Mouse (Mus musculus) kidney, embryonic 14.5 days (tissue): ENCODE measurements around the gene Tlnrd1. TPM values are rescaled to one million over a fixed set of nuclear protein-coding genes. Genes with fewer than 3 reads are reported as not detected.

Source experiments
- ATAC-seq: fragments of 200-750 bp; cut with Nextera tagmentation; 2 replicates; pipeline ENCODE4 v1.8.0; 2017; ENCODE audit warnings: moderate number of reproducible peaks, mild to moderate bottlenecking, moderate TSS enrichment, moderate library complexity; ENCODE audit not compliant: low FRiP score, low TSS enrichment
- H3K27ac ChIP-seq: fragments of 300-500 bp; sonication (generic); 2 replicates; pipeline ENCODE4 v1.5.1; 2014; ENCODE audit warnings: low read depth, mild to moderate bottlenecking, low read length, moderate library complexity, mixed read lengths
- H3K27me3 ChIP-seq: fragments of 300-500 bp; sonication (generic); 2 replicates; pipeline ENCODE4 v1.6.1; 2014; ENCODE audit warnings: mild to moderate bottlenecking, low read length; ENCODE audit not compliant: control insufficient read depth, insufficient read depth
- H3K36me3 ChIP-seq: fragments of 300-500 bp; sonication (generic); 2 replicates; pipeline ENCODE4 v1.6.1; 2014; ENCODE audit warnings: low read length, mixed read lengths; ENCODE audit not compliant: control insufficient read depth, insufficient read depth
- H3K4me1 ChIP-seq: fragments of 300-500 bp; sonication (generic); 2 replicates; pipeline ENCODE4 v1.6.1; 2014; ENCODE audit warnings: low read length, mixed read lengths; ENCODE audit not compliant: control insufficient read depth, insufficient read depth
- H3K4me2 ChIP-seq: fragments of 300-500 bp; sonication (generic); replicated peaks from 2 replicates; pipeline ENCODE4 v1.6.1; 2014; ENCODE audit warnings: low read depth, mild to moderate bottlenecking, low read length
- H3K4me3 ChIP-seq: fragments of 300-500 bp; sonication (generic); 2 replicates; pipeline ENCODE4 v1.5.1; 2014; ENCODE audit warnings: mild to moderate bottlenecking, low read length
- H3K9ac ChIP-seq: fragments of 300-500 bp; sonication (generic); 2 replicates; pipeline ENCODE4 v1.6.1; 2014; ENCODE audit warnings: low read depth, mild to moderate bottlenecking, low read length, moderate library complexity
- H3K9me3 ChIP-seq: fragments of 300-500 bp; sonication (generic); 2 replicates; pipeline ENCODE4 v1.6.1; 2016; ENCODE audit warnings: low read length; ENCODE audit not compliant: control insufficient read depth
- WGBS: fragments of 180-500 bp; shearing (Covaris S2); extraction: QIAGEN DNeasy Blood & Tissue Kit; methylation state at CpG from one replicate; pipeline ENCODE4 v1.1.7; 2014; 5-methylcytosine and 5-hydroxymethylcytosine counted together
- polyA plus RNA-seq: library from polyadenylated mRNA; unstranded; fragments of >200 nt; fragmentation: Nextera tagmentation; extraction: Ambion mirVana; gene quantifications from 2 replicates; pipeline ENCODE4 v1.2.1, GENCODE M21; 2014

Gene Tlnrd1
- polyA plus RNA-seq, 1 experiment from 2014 or later = 16.2 TPM

DNA sequence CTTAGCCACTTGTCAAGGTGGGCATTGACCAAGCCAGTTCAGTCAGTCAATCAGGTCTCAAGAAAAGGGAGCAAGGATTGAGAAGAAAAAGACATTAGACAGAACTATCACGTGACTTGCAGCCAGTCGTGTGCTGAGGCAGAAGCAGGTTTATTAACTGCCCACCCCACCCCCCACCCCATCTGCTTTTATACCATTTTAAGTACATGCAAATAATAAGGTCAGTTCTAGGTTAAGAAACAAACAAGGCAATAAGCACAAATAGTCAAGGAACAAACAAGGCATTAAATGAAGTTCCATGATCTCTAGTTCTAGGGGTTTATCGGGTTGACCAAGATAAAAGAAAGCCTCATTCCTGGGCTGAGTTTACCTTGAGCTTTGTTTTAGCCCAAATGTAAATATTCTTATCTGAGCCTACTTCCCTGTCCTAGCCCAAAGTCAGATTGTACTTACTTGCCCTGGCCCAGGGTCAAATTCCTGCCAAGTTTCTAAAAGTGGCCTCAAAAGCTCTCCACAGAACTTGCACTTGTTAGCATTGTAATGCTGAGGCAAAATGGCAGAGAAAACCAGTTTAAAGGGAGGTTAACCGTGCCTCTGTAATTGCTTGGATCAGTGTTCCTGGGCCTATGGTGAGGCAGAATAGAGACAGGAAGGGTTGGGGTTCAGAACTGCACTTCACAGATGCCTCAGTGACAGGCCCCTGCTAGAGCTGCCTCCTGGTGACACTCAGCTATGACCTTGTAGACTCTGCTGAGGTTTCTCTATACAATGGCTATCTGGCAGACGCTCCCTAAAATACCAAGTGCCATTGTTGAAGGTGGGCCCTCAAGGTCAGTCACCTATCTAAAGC lies 18.4 kb upstream of the Tlnrd1 start:
- Histone ChIP-seq H3K9me3 (peaks cover 2% of the 10 kb centered on the region; the same call in 1 of the 2 replicates), H3K27ac (no peak overlapping the region), H3K27me3 (no peaks in the 10 kb centered on the region), H3K4me2 (no peak overlapping the region), H3K4me3 (no peak overlapping the region), H3K4me1 (no peaks in the 10 kb centered on the region), H3K36me3 (peaks cover 36% of the 10 kb centered on the region), H3K9ac (no peak overlapping the region)
- 78% methylated on average over 5 of the region's 5 CpGs for WGBS
- no peak for ATAC-seq

DNA sequence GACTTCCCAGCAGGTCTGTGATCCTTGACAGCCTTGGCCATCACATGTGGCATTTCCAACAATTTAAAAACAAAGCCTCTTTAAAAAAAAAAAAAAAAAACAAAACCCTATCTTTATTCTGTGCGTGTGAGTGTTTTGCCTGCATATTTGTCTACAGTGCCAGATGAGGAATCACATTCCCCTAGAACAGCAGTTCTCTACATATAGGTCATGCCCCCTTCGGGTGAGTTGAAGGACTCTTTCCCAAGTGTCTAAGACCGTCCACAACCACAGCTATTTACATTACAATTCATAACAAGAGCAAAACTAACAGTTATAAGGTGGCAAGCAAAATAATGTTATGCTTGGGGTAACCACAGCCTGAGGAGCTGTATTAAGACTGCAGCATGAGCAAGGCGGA lies 17.3 kb upstream of the Tlnrd1 start:
- no peak overlapping the region for H3K4me3 ChIP-seq
- H3K36me3 ChIP-seq = peaks cover 43% of the 10 kb centered on the region
- no peak overlapping the region for H3K4me2 ChIP-seq
- ATAC-seq = no peak
- H3K27ac ChIP-seq = no peak overlapping the region
- 71% methylated on average over 4 of the region's 4 CpGs for WGBS
- no peaks in the 10 kb centered on the region for H3K27me3 ChIP-seq
- peaks cover 2% of the 10 kb centered on the region; the same call in 1 of the 2 replicates for H3K9me3 ChIP-seq
- no peak overlapping the region for H3K9ac ChIP-seq
- no peaks in the 10 kb centered on the region for H3K4me1 ChIP-seq

DNA sequence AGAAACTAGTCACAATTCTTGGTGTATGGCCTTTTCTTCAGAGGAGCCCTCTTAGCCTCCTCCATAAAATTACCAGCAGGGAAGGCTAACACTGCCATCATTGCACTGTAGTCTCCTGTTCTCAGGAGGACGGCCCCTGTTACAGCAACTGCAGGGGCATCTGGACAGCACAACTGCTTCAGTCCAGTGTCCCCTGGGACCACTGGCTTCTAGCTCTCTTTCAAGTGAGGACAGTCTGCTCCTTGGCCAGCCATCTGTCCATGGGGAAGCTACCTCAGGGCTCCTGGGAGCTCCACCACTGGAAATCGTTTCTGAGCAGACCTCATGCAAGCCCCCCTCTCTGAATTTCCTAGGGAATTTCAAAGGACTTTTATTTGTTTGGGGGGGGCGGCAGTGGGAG lies 16.4 kb upstream of the Tlnrd1 start:
- 67% methylated on average over 3 of the region's 3 CpGs for WGBS
- H3K9ac ChIP-seq = no peak overlapping the region
- no peak for ATAC-seq

DNA sequence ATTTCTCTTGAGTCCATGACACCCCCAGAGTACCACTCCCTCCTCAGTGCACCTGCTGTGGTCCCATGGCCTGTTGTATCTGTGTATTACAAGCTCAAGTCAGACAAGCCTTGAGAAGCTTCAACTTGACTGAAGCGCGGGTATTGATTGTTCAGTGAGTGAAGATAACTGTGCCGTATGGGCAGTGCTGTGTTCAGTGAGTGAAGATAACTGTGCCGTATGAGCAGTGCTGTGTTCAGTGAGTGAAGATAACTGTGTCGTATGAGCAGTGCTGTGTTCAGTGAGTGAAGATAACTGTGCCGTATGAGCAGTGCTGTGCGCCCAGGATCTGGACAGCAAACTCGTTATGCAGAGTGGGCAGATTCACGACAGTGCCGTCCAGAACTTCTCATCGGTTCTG lies 14.2 kb upstream of the Tlnrd1 start:
- Histone ChIP-seq H3K27me3 (no peaks in the 10 kb centered on the region), H3K4me1 (peaks cover 5% of the 10 kb centered on the region; the same call in 1 of the 2 replicates), H3K4me3 (no peak overlapping the region), H3K4me2 (no peak overlapping the region), H3K27ac (no peak overlapping the region), H3K9ac (no peak overlapping the region), H3K36me3 (peaks cover 54% of the 10 kb centered on the region), H3K9me3 (no peaks in the 10 kb centered on the region)
- no peak for ATAC-seq
- 96% methylated on average over 11 of the region's 11 CpGs for WGBS

More for the DNA sequence above, 16.4 kb upstream of the Tlnrd1 start:
- Histone ChIP-seq H3K4me2 (no peak overlapping the region), H3K27me3 (no peaks in the 10 kb centered on the region), H3K9me3 (no peaks in the 10 kb centered on the region), H3K4me1 (no peaks in the 10 kb centered on the region), H3K27ac (no peak overlapping the region), H3K36me3 (peaks cover 50% of the 10 kb centered on the region), H3K4me3 (no peak overlapping the region)

DNA sequence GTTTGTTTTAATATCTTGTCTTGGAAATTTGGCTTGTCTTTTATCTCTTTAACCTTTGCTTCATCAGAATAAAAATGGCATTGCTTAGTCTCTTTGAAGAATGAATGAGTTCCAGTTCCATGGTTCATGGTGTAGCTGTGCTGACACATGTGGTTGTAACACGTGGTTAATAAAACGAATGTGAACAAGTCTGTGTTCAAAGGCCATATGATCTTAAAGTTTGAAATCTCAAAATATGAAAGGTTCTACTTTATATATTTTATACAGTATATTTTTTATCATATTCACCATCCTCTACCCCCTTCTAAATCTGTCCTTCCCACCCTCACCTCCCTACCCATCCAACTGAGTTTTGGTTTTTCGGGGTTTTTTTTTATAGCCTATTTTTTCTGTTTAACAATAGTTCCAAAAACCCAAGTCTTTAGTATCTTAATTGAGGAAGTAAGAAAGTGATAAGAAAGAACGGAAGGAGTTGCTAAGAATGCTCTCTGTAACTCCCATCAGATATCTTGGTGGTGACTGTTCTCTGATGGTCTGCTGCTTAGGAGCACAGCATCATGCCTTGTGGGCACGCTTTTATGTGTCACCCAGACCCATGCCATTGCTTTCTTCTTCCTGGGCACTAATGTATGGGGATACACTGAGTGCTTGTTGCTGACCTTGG lies 12.1 kb upstream of the Tlnrd1 start:
- Histone ChIP-seq H3K27me3 (no peaks in the 10 kb centered on the region), H3K9me3 (no peaks in the 10 kb centered on the region), H3K36me3 (peaks cover 50% of the 10 kb centered on the region), H3K4me1 (peaks cover 9% of the 10 kb centered on the region; the same call in 1 of the 2 replicates), H3K4me2 (no peak overlapping the region), H3K4me3 (no peak overlapping the region), H3K27ac (no peak overlapping the region), H3K9ac (no peak overlapping the region)
- no peak for ATAC-seq
- WGBS = 96% methylated on average over 5 of the region's 5 CpGs

DNA sequence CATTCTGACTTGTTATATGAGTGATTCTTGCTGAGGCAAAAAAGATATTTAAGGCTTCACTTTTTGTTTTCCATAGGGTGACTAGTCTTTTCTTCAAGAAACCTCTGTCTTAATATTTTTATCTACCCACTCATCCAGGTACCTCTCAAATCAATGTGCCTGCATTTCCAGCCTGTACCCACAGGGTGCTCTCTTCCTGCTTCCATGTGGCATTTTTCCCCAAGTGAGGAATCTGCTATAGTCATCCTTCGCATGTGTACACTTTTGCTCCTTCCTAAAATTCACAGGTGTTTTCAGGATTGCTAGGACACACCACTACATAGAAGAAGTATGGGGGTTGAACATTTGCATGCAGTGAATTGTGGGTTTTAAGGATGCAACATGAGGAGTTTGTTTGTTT lies 10.2 kb upstream of the Tlnrd1 start:
- no peaks in the 10 kb centered on the region for H3K9me3 ChIP-seq
- H3K27ac ChIP-seq = no peak overlapping the region
- H3K27me3 ChIP-seq = no peaks in the 10 kb centered on the region
- H3K9ac ChIP-seq = no peak overlapping the region
- no peak for ATAC-seq
- no peak overlapping the region for H3K4me3 ChIP-seq
- no peak overlapping the region for H3K4me2 ChIP-seq
- peaks cover 36% of the 10 kb centered on the region for H3K36me3 ChIP-seq
- peaks cover 9% of the 10 kb centered on the region; the same call in 1 of the 2 replicates for H3K4me1 ChIP-seq
- 95% methylated on average over 1 of the region's 1 CpGs for WGBS

DNA sequence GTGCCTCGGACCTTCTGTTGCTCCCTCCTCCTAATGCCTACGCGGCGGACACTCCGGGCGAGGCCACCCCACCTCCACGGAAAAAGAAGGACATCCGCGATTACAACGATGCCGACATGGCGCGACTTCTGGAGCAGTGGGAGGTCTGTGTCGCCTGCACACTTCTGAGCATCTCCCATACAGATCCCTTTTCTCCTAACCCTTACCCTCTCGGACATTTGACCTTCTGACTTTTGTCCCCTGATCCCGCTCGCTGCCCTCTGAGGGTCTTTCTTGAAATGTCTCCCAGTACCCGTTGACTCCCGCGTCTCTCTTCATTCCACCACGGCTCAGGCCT lies 8.2 kb upstream of the Tlnrd1 start:
- 0% methylated on average over 21 of the region's 21 CpGs for WGBS
- Histone ChIP-seq H3K4me3 (peak overlapping the region; percentile 82), H3K9me3 (no peaks in the 10 kb centered on the region), H3K4me1 (peaks cover 9% of the 10 kb centered on the region; the same call in 1 of the 2 replicates), H3K36me3 (peaks cover 16% of the 10 kb centered on the region; the same call in 1 of the 2 replicates), H3K27me3 (no peaks in the 10 kb centered on the region), H3K4me2 (peak overlapping the region; percentile 79), H3K27ac (peak overlapping the region; percentile 86), H3K9ac (peak overlapping the region; percentile 85)
- no peak for ATAC-seq

DNA sequence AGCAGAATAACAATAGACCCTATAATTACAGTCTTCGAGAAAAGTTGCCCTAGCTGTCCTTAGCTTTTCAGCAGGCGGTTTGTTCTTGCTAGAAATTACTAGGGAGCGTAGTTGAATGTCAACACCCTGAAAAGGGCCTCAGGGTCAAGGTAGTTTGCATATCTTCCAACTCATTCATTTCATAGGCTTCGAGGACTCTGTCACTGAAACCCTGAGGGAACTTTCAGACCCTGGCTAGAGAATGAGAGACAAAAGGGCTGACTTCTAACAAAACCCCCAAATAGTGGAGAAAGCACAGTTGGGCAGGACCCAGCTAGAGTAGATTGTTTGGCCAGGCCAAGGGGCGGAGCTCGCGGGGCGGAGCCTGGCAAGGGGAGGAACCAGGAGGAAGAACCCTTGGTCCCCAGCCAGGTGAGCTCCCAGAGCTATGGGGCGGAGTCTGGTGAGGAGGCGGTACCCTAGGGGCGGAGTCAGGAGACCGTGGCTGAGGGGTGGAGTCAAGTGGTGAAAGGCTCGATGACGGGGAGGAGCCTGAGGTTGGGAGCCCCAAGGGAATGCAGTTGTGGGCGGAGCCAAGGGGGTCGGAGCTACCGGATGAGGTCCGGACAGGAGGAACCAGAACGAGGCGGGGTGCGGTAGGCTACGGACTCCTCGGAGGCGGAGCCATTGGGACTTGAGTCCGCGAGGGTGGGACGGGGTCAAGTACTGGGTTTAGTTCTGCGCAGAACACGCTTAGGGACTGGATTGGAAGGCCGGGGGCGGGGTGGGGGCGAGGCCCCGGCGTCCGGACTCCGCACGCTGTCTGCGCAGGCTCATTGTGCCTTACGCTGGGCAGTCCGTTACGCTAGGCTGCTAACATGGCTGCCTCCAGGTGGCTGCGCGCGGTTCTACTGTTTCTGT lies 7.6 kb upstream of the Tlnrd1 start:
- Histone ChIP-seq H3K4me3 (peak overlapping the region; percentile 82), H3K9me3 (no peaks in the 10 kb centered on the region), H3K4me1 (peaks cover 9% of the 10 kb centered on the region; the same call in 1 of the 2 replicates), H3K36me3 (peaks cover 14% of the 10 kb centered on the region; the same call in 1 of the 2 replicates), H3K27me3 (no peaks in the 10 kb centered on the region), H3K9ac (peak overlapping the region; percentile 85), H3K4me2 (peak overlapping the region; percentile 79), H3K27ac (peak overlapping the region; percentile 86)
- WGBS = 4% methylated on average over 44 of the region's 44 CpGs
- ATAC-seq = peak; percentile 99
